Mouse (Mus musculus): ENCODE results near the gene Reep3. TPM values are rescaled to one million over a fixed set of nuclear protein-coding genes. Genes with fewer than 3 reads are reported as not detected.

The Reep3 gene
- polyA plus RNA-seq, 1 experiment from 2014 or later, result 38.2 TPM

DNA sequence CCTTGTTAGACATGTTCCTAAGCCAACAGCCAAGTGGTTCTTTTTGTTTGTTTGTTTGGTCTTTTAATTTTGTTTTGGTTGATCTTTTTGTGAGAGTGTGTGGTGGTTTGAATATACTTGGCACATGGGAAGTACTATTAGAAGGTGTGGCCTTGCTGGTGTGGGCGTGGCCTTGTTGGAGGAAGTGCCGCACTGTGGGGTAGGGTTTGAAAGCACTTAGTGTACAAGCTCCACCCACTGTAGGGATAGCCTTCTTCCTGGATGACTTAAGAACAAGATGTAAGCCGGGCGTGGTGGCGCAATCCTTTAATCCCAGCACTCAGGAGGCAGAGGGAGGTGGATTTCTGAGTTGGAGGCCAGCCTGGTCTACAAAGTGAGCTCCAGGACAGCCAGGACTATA lies 113.7 kb downstream of the Reep3 start:
- Histone ChIP-seq H3K27ac (ENCODE audit: low read depth) (no peak overlapping the region), H3K9me3 (ENCODE audit: control insufficient read depth, low read length) (no peaks in the 10 kb centered on the region), H3K9ac (ENCODE audit: low read length) (no peak overlapping the region), H3K4me1 (replicated peaks; ENCODE audit: control insufficient read depth, insufficient read depth, low read length) (no peaks in the 10 kb centered on the region), H3K27me3 (replicated peaks; ENCODE audit: control insufficient read depth, insufficient read depth, low read length) (no peaks in the 10 kb centered on the region), H3K4me3 (ENCODE audit: low read depth, low read length) (no peak overlapping the region), H3K4me2 (ENCODE audit: low read length) (no peak overlapping the region), H3K36me3 (ENCODE audit: control insufficient read depth, insufficient read depth, low read length) (no peaks in the 10 kb centered on the region)
- 90% methylated on average over 5 of the region's 5 CpGs for WGBS
- ATAC-seq (replicated peaks; ENCODE audit: low FRiP score, low TSS enrichment, low read depth) (no peak), DNase-seq (ENCODE audit: low spot score) (no peak)

DNA sequence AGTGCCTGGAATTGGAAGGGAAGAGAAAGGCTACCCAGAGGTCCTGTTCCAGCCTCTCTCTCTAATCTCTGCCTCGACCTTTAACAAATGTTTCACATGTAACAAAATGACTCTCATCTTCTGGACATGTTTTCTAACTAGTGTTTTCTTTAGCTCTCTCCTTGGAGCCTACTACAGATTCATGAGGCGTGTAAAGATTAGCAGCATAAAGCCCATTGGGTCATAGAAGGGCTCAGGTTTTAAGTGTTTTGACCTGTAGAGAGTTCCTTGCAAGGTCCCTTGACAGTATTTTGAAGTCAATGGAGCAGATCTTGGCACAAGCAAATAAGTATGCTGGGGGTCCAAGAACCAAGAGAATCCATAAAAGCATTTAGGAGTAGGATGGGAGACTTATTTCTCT lies 118.5 kb downstream of the Reep3 start:
- DNase-seq (ENCODE audit: low spot score), result no peak
- Histone ChIP-seq H3K4me2 (ENCODE audit: low read length) (no peak overlapping the region), H3K9ac (ENCODE audit: low read length) (no peak overlapping the region), H3K4me1 (replicated peaks; ENCODE audit: control insufficient read depth, insufficient read depth, low read length) (peaks cover 5% of the 10 kb centered on the region; the same call in 1 of the 2 replicates), H3K4me3 (ENCODE audit: low read depth, low read length) (no peak overlapping the region), H3K9me3 (ENCODE audit: control insufficient read depth, low read length) (no peaks in the 10 kb centered on the region), H3K27me3 (replicated peaks; ENCODE audit: control insufficient read depth, insufficient read depth, low read length) (no peaks in the 10 kb centered on the region), H3K27ac (ENCODE audit: low read depth) (no peak overlapping the region), H3K36me3 (ENCODE audit: control insufficient read depth, insufficient read depth, low read length) (no peaks in the 10 kb centered on the region)
- ATAC-seq (replicated peaks; ENCODE audit: low FRiP score, low TSS enrichment, low read depth), result no peak
- WGBS, result 83% methylated on average over 2 of the region's 2 CpGs

DNA sequence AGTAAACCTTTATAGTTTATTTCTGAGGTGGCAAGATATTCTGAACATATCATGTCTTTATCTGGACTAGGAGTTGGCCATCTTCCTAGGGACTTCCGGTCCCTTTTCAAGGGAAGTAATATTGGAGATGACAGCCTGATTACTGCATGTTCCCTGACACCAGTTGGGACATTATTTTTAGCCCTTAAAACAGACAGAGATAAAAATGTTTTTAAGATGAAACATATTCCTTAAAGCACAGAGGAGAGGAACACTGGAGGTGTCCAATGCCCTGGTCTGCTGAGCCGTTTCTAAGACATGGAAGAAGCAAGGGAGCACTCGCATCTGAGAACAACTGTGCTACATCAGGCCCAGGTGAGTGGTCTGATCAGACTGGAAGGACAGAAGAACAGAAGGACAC lies 119.7 kb downstream of the Reep3 start:
- ATAC-seq (replicated peaks; ENCODE audit: low FRiP score, low TSS enrichment, low read depth) (no peak), DNase-seq (ENCODE audit: low spot score) (no peak)
- no peak overlapping the region for H3K4me3 ChIP-seq (ENCODE audit: low read depth, low read length)
- no peak overlapping the region for H3K4me2 ChIP-seq (ENCODE audit: low read length)
- H3K9ac ChIP-seq (ENCODE audit: low read length), result no peak overlapping the region
- H3K4me1 ChIP-seq (replicated peaks; ENCODE audit: control insufficient read depth, insufficient read depth, low read length), result peaks cover 5% of the 10 kb centered on the region; the same call in 1 of the 2 replicates
- H3K36me3 ChIP-seq (ENCODE audit: control insufficient read depth, insufficient read depth, low read length), result no peaks in the 10 kb centered on the region
- no peaks in the 10 kb centered on the region for H3K27me3 ChIP-seq (replicated peaks; ENCODE audit: control insufficient read depth, insufficient read depth, low read length)
- H3K9me3 ChIP-seq (ENCODE audit: control insufficient read depth, low read length), result no peaks in the 10 kb centered on the region
- no peak overlapping the region for H3K27ac ChIP-seq (ENCODE audit: low read depth)
- WGBS, result 91% methylated on average over 3 of the region's 3 CpGs

DNA sequence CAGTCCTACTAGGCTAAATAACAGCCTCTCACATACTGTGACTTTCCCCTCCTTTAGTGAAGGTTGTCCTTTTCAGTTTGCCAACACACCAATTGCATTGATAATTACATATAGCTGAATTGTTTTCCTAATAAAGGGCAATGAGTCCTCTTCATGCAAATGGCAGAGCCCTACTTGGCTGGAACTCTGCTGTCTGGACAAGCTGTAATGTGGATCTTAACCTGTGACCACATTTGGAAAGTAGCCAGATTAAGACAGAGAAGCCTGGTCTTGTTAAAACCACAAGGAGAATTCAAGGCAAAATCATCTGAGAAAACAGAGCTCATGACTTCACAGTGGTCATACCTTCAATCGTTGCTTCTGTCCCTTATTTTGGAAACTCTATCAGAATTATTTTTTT lies 121.3 kb downstream of the Reep3 start:
- Histone ChIP-seq H3K27me3 (replicated peaks; ENCODE audit: control insufficient read depth, insufficient read depth, low read length) (no peaks in the 10 kb centered on the region), H3K4me1 (replicated peaks; ENCODE audit: control insufficient read depth, insufficient read depth, low read length) (peaks cover 5% of the 10 kb centered on the region; the same call in 1 of the 2 replicates), H3K4me2 (ENCODE audit: low read length) (no peak overlapping the region), H3K4me3 (ENCODE audit: low read depth, low read length) (no peak overlapping the region), H3K9me3 (ENCODE audit: control insufficient read depth, low read length) (no peaks in the 10 kb centered on the region), H3K9ac (ENCODE audit: low read length) (no peak overlapping the region), H3K36me3 (ENCODE audit: control insufficient read depth, insufficient read depth, low read length) (no peaks in the 10 kb centered on the region), H3K27ac (ENCODE audit: low read depth) (no peak overlapping the region)
- ATAC-seq (replicated peaks; ENCODE audit: low FRiP score, low TSS enrichment, low read depth) (no peak), DNase-seq (ENCODE audit: low spot score) (no peak)
- WGBS, result 83% methylated on average over 1 of the region's 1 CpGs

DNA sequence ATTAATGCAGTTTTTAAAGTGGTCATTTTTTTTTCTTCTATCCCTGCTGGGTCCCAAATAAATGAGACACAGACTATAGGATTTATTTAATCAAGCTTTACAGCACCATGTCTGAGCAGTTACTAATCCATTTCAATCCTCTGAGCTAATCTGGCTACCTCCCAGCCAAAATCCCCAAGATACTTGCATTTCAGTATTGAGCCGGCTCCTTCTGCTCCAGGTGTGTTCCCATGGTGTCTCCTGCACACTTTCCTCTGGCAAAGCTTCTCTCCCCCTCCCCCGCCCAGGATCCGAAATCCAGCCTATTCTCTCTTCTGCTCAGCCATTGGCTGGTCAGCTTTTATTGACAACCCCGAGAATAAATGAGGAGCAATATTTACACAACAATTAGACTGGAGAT lies 122.3 kb downstream of the Reep3 start:
- Histone ChIP-seq H3K4me2 (ENCODE audit: low read length) (no peak overlapping the region), H3K36me3 (ENCODE audit: control insufficient read depth, insufficient read depth, low read length) (no peaks in the 10 kb centered on the region), H3K9ac (ENCODE audit: low read length) (no peak overlapping the region), H3K27ac (ENCODE audit: low read depth) (no peak overlapping the region), H3K4me1 (replicated peaks; ENCODE audit: control insufficient read depth, insufficient read depth, low read length) (peaks cover 5% of the 10 kb centered on the region; the same call in 1 of the 2 replicates), H3K9me3 (ENCODE audit: control insufficient read depth, low read length) (no peaks in the 10 kb centered on the region), H3K27me3 (replicated peaks; ENCODE audit: control insufficient read depth, insufficient read depth, low read length) (no peaks in the 10 kb centered on the region), H3K4me3 (ENCODE audit: low read depth, low read length) (no peak overlapping the region)
- WGBS, result 72% methylated on average over 4 of the region's 4 CpGs
- ATAC-seq (replicated peaks; ENCODE audit: low FRiP score, low TSS enrichment, low read depth), result no peak
- DNase-seq (ENCODE audit: low spot score), result no peak

DNA sequence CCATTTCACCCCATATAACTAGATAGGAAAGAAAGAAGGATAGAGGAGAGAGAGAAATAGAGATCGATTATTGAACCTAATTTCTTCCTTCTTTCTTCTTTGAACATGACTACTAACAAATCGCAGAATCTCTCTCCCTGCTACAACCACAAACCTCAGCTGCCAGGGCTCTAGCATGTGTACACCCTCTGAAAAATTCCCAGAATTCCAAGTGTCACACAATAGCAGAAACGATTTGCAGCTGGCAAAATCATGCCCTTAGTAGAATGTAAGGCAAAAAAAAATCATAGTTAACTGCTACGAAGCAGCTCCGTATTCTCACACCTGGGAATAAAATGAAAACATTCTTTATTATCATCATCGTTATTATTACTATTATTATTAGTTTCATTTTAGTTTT lies 122.9 kb downstream of the Reep3 start:
- no peaks in the 10 kb centered on the region for H3K36me3 ChIP-seq (ENCODE audit: control insufficient read depth, insufficient read depth, low read length)
- no peak overlapping the region for H3K4me3 ChIP-seq (ENCODE audit: low read depth, low read length)
- H3K27me3 ChIP-seq (replicated peaks; ENCODE audit: control insufficient read depth, insufficient read depth, low read length), result no peaks in the 10 kb centered on the region
- 46% methylated on average over 6 of the region's 6 CpGs for WGBS
- ATAC-seq (replicated peaks; ENCODE audit: low FRiP score, low TSS enrichment, low read depth), result no peak
- no peak overlapping the region for H3K4me2 ChIP-seq (ENCODE audit: low read length)
- H3K9ac ChIP-seq (ENCODE audit: low read length), result no peak overlapping the region
- H3K9me3 ChIP-seq (ENCODE audit: control insufficient read depth, low read length), result no peaks in the 10 kb centered on the region
- H3K27ac ChIP-seq (ENCODE audit: low read depth), result peak overlapping the region; percentile 39
- no peak for DNase-seq (ENCODE audit: low spot score)
- peaks cover 5% of the 10 kb centered on the region; the same call in 1 of the 2 replicates for H3K4me1 ChIP-seq (replicated peaks; ENCODE audit: control insufficient read depth, insufficient read depth, low read length)

DNA sequence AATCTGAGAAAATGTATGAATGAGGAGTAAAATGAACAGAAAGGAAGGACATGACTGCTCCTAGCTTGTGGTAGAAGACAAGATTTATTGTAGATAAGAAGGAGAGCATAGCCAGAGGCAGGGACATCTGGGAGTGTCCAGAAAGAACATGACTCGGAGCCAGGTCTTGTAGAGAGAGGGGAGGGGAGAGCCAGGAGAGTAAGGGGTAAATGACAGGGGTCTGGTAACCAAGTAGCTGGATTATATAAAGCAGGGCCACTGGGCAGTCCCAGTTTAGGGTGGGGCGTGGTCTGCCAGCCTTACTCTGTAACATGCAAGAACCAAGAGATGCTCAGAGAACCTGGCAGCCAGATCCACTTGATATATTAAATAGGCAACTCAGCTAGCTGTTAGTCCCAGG lies 123.5 kb downstream of the Reep3 start:
- Histone ChIP-seq H3K27me3 (replicated peaks; ENCODE audit: control insufficient read depth, insufficient read depth, low read length) (no peaks in the 10 kb centered on the region), H3K36me3 (ENCODE audit: control insufficient read depth, insufficient read depth, low read length) (no peaks in the 10 kb centered on the region), H3K4me2 (ENCODE audit: low read length) (no peak overlapping the region), H3K9me3 (ENCODE audit: control insufficient read depth, low read length) (no peaks in the 10 kb centered on the region), H3K27ac (ENCODE audit: low read depth) (peak overlapping the region; percentile 39), H3K4me3 (ENCODE audit: low read depth, low read length) (no peak overlapping the region), H3K9ac (ENCODE audit: low read length) (no peak overlapping the region), H3K4me1 (replicated peaks; ENCODE audit: control insufficient read depth, insufficient read depth, low read length) (peaks cover 5% of the 10 kb centered on the region; the same call in 1 of the 2 replicates)
- DNase-seq (ENCODE audit: low spot score) (no peak), ATAC-seq (replicated peaks; ENCODE audit: low FRiP score, low TSS enrichment, low read depth) (no peak)
- 38% methylated on average over 2 of the region's 2 CpGs for WGBS

DNA sequence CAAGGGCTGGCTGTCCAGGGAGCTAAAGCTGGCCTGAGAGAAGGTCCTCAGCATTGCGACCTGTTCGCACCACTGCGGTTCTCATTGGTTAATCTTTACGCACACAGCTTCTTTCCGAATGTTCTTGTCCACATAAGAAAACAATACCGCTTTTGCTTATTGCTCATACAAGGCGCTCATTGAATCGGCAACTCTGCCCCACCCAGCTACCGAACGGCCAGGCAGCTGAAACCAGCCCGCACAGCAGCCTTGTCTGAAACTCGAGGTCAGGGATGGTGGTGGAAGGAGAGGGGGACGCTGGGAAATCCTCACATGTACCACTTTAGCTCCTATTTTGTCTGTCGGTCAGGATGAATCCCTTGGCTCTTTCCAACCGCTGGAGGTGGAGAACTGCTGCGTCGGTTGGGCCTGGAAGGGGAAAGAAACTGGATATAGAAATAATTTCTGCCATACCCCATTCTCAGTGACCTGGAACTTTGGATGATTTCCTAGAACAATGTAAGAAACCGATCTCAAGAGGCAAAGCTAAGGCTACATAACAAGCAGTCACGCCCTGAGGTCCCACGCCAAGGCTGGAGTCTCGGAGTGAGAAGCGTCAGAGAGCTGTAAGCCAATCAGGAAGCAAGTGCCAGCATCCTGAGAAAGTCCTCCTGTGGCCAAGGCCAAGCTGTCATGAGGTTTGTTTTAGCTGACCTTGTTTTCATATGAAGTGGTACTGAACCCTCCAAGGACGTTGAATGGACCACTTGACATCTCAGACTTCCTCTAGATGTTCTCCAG lies 126.2 kb downstream of the Reep3 start:
- Histone ChIP-seq H3K9ac (ENCODE audit: low read length) (no peak overlapping the region), H3K27ac (ENCODE audit: low read depth) (no peak overlapping the region), H3K4me1 (replicated peaks; ENCODE audit: control insufficient read depth, insufficient read depth, low read length) (peaks cover 10% of the 10 kb centered on the region; the same call in 1 of the 2 replicates), H3K4me2 (ENCODE audit: low read length) (no peak overlapping the region), H3K4me3 (ENCODE audit: low read depth, low read length) (no peak overlapping the region), H3K27me3 (replicated peaks; ENCODE audit: control insufficient read depth, insufficient read depth, low read length) (no peaks in the 10 kb centered on the region), H3K36me3 (ENCODE audit: control insufficient read depth, insufficient read depth, low read length) (no peaks in the 10 kb centered on the region), H3K9me3 (ENCODE audit: control insufficient read depth, low read length) (0 out of 2 replicates have a peak, but pooled peaks cover 4% of the 10 kb centered on the region)
- no peak for DNase-seq (ENCODE audit: low spot score)
- WGBS, result 93% methylated on average over 23 of the region's 23 CpGs
- ATAC-seq (replicated peaks; ENCODE audit: low FRiP score, low TSS enrichment, low read depth), result no peak

DNA sequence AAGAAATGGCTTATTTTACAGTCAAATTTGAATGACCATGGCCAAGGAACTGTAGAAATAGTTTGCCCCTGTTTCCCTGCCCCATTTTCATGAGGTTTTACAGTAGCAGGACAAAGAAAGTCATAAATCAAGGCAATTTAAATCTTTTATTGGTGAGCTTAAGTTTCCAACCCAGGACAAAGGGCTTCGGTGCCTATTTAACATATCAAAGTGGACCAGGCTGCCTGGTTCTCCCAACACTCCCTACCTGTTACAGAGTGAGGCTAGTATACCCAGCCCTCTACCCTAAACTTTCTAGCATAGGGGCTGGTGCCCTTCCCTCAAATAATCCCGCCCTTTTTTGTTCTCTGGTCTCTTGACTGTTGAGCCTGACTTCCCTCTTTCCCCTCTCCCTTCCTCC lies 127.2 kb downstream of the Reep3 start:
- WGBS, result 43% methylated on average over 2 of the region's 2 CpGs

More for the DNA sequence above, 127.2 kb downstream of the Reep3 start:
- Histone ChIP-seq H3K4me1 (replicated peaks; ENCODE audit: control insufficient read depth, insufficient read depth, low read length) (peaks cover 10% of the 10 kb centered on the region; the same call in 1 of the 2 replicates), H3K36me3 (ENCODE audit: control insufficient read depth, insufficient read depth, low read length) (no peaks in the 10 kb centered on the region), H3K4me3 (ENCODE audit: low read depth, low read length) (no peak overlapping the region), H3K4me2 (ENCODE audit: low read length) (no peak overlapping the region), H3K27ac (ENCODE audit: low read depth) (no peak overlapping the region), H3K9me3 (ENCODE audit: control insufficient read depth, low read length) (0 out of 2 replicates have a peak, but pooled peaks cover 4% of the 10 kb centered on the region), H3K27me3 (replicated peaks; ENCODE audit: control insufficient read depth, insufficient read depth, low read length) (no peaks in the 10 kb centered on the region), H3K9ac (ENCODE audit: low read length) (no peak overlapping the region)
- ATAC-seq (replicated peaks; ENCODE audit: low FRiP score, low TSS enrichment, low read depth) (no peak), DNase-seq (ENCODE audit: low spot score) (no peak)

Data from intestine, embryonic 14.5 days (tissue).